Mouse (Mus musculus) embryonic facial prominence, embryonic 10.5 days (tissue): ENCODE results near the gene Zfp39. TPM values are rescaled to one million over a fixed set of nuclear protein-coding genes. Genes with fewer than 3 reads are reported as not detected.
"Not testable (repeated sequence)": the region's sequence is repeated elsewhere in the genome, so short reads cannot be mapped to it uniquely, and the experiment has no call there.

Experiments used
- DNase-seq: peaks from one replicate; pipeline ENCODE4 v3.0.0-alpha.2; 2017; ENCODE audit warnings: low spot score
- H3K27ac ChIP-seq: fragments of 300-500 bp; sonication (generic); replicated peaks from 2 replicates; pipeline ENCODE4 v1.5.1; 2016; ENCODE audit warnings: mild to moderate bottlenecking
- H3K27me3 ChIP-seq: fragments of 300-500 bp; sonication (generic); replicated peaks from 2 replicates; pipeline ENCODE4 v1.6.1; 2016; ENCODE audit warnings: low read depth, mild to moderate bottlenecking; ENCODE audit not compliant: poor library complexity, severe bottlenecking
- H3K36me3 ChIP-seq: fragments of 300-500 bp; sonication (generic); replicated peaks from 2 replicates; pipeline ENCODE4 v1.6.1; 2016; ENCODE audit warnings: mild to moderate bottlenecking, moderate library complexity
- H3K4me1 ChIP-seq: fragments of 300-500 bp; sonication (generic); 2 replicates; pipeline ENCODE4 v1.6.1; 2016
- H3K4me3 ChIP-seq: fragments of 300-500 bp; sonication (generic); 2 replicates; pipeline ENCODE4 v1.5.1; 2016; ENCODE audit warnings: mild to moderate bottlenecking, moderate library complexity
- H3K9me3 ChIP-seq: fragments of 300-500 bp; sonication (generic); 2 replicates; pipeline ENCODE4 v1.6.1; 2016; ENCODE audit warnings: mild to moderate bottlenecking
- WGBS: fragments of 180-500 bp; shearing (Covaris S2); methylation state at CpG from one replicate; pipeline ENCODE4 v1.1.7; 2016; 5-methylcytosine and 5-hydroxymethylcytosine counted together
- polyA plus RNA-seq: library from polyadenylated mRNA; unstranded; fragments of >200 nt; fragmentation: Nextera tagmentation; extraction: Ambion mirVana; gene quantifications from 2 replicates; pipeline ENCODE4 v1.2.1, GENCODE M21; 2016

The Zfp39 gene
- polyA plus RNA-seq, 1 experiment from 2014 or later: 6.3 TPM

GRCm38 (mm10) chr11:58849731-58850130 is 54.3 kb downstream of the Zfp39 start:
- no peak overlapping the region for H3K4me3 ChIP-seq
- no peak for DNase-seq
- H3K36me3 ChIP-seq: peaks cover 47% of the 10 kb centered on the region
- H3K27me3 ChIP-seq: no peaks in the 10 kb centered on the region
- WGBS: 75% methylated on average over 2 of the region's 2 CpGs
- H3K27ac ChIP-seq: no peak overlapping the region
- peaks cover 9% of the 10 kb centered on the region for H3K4me1 ChIP-seq
- H3K9me3 ChIP-seq: no peaks in the 10 kb centered on the region

GRCm38 (mm10) chr11:58847636-58848035 is 56.4 kb downstream of the Zfp39 start:
- H3K9me3 ChIP-seq: no peaks in the 10 kb centered on the region
- H3K27ac ChIP-seq: peak overlapping the region; percentile 84
- peaks cover 9% of the 10 kb centered on the region for H3K4me1 ChIP-seq
- WGBS: 52% methylated on average over 9 of the region's 9 CpGs
- H3K36me3 ChIP-seq: peaks cover 39% of the 10 kb centered on the region
- peak overlapping the region; percentile 79 for H3K4me3 ChIP-seq
- DNase-seq: no peak
- no peaks in the 10 kb centered on the region for H3K27me3 ChIP-seq

- peak; percentile 89 for DNase-seq
- Histone ChIP-seq H3K4me3 (peak within 1 kb of the TSS; percentile 79), H3K36me3 (peaks cover 33% of the 10 kb centered on the region), H3K27me3 (no peaks in the 10 kb centered on the region), H3K27ac (peak within 1 kb of the TSS; percentile 84), H3K9me3 (no peaks in the 10 kb centered on the region), H3K4me1 (peaks cover 9% of the 10 kb centered on the region)
- under 1% methylated on average over 24 of the region's 24 CpGs for WGBS
Observed at GRCm38 (mm10) chr11:58846919-58847461, 57.0 kb downstream of the Zfp39 start, which contains the start of gene Gm12258. Gene Gm12258 (plus strand): TSS chr11:58847158.

DNA sequence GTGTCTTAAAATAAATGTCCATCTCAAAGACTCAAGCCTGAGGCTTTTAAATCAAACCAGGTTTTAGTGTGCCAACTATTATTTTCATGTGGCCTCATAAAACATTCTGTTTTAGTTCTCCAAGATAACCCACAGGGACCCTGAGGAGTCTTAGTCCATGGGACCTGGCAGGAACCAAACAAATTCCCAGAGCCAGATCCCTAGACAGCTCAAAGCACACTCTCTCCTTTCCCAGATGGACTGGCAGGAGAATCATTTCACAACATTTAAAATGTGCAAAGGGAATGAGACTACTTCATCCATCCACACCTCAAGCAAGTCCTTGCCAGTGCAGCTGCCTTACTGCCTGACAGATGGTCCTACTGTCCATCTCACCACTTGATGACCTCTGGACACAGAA is 65.1 kb downstream of the Zfp39 start, which contains the start of gene Olfr311:
Gene Olfr311, plus strand, starts transcription at position 301 of the 400 bp plus-strand sequence.
- not testable (repeated sequence) for H3K4me3 ChIP-seq, H3K9me3 ChIP-seq, H3K36me3 ChIP-seq, H3K27me3 ChIP-seq, DNase-seq, H3K27ac ChIP-seq, H3K4me1 ChIP-seq

Other genes with a start within 250 kb of the Zfp39 start
- gene Olfr322, start 245.4 kb downstream of the Zfp39 start, polyA plus RNA-seq: 0.05 TPM in 1 of 2 replicates, not detected in the other
- not detected in 2 replicates for gene Olfr320, start 223.1 kb downstream of the Zfp39 start, polyA plus RNA-seq
- gene Olfr319, start 205.1 kb downstream of the Zfp39 start, polyA plus RNA-seq: not detected in 2 replicates
- not detected in 2 replicates for gene Olfr318, start 180.2 kb downstream of the Zfp39 start, polyA plus RNA-seq
- not detected in 2 replicates for gene Olfr317, start 165.0 kb downstream of the Zfp39 start, polyA plus RNA-seq
- gene Olfr316, start 151.5 kb downstream of the Zfp39 start, polyA plus RNA-seq: not detected in 2 replicates
- not detected in 2 replicates for gene Olfr315, start 131.0 kb downstream of the Zfp39 start, polyA plus RNA-seq
- not detected in 2 replicates for gene Olfr314, start 121.3 kb downstream of the Zfp39 start, polyA plus RNA-seq
- 1.4 and 1.6 TPM in 2 replicates for gene Fam183b, start 102.3 kb downstream of the Zfp39 start, polyA plus RNA-seq
- gene Olfr313, start 89.2 kb downstream of the Zfp39 start, polyA plus RNA-seq: not detected in 2 replicates
- gene Olfr312, start 75.0 kb downstream of the Zfp39 start, polyA plus RNA-seq: not detected in 2 replicates
- gene Olfr311, start 65.0 kb downstream of the Zfp39 start, polyA plus RNA-seq: not detected in 2 replicates
- 8.7 and 9.1 TPM in 2 replicates for gene Gm12258, start 57.1 kb downstream of the Zfp39 start, polyA plus RNA-seq
- 10.6 and 10.8 TPM in 2 replicates for gene 2810021J22Rik, start 37.0 kb downstream of the Zfp39 start, polyA plus RNA-seq
- not detected in 2 replicates for gene Btnl10, start 13.7 kb upstream of the Zfp39 start, polyA plus RNA-seq
- 255 and 258 TPM in 2 replicates for gene Rnf187, start 34.7 kb upstream of the Zfp39 start, polyA plus RNA-seq
- 23.0 and 25.0 TPM in 2 replicates for gene Hist3h2ba, start 44.7 kb upstream of the Zfp39 start, polyA plus RNA-seq
- 17.8 and 19.0 TPM in 2 replicates for gene Hist3h2a, start 50.5 kb upstream of the Zfp39 start, polyA plus RNA-seq
- 0.19 and 0.40 TPM in 2 replicates for gene Trim17, start 50.5 kb upstream of the Zfp39 start, polyA plus RNA-seq
- gene Trim11, start 73.9 kb upstream of the Zfp39 start, polyA plus RNA-seq: 19.0 and 19.1 TPM in 2 replicates
- 0.05 and 0.24 TPM in 2 replicates for gene Obscn, start 232.2 kb upstream of the Zfp39 start, polyA plus RNA-seq